Mouse (Mus musculus) bone marrow, adult 2 months (tissue): Measurements from ENCODE around the gene Lgals1.
A peak's percentile ranks its signal among the peaks of the same experiment; 100 is the strongest.

ENCODE experiments used
- CTCF ChIP-seq: fragments of 200-500 bp; IDR thresholded peaks from 2 replicates; pipeline ENCODE4 v1.5.1; 2011; ENCODE audit warnings: low read length, control low read depth; ENCODE audit not compliant: control insufficient read depth, insufficient read depth
- POLR2A ChIP-seq: fragments of 200-500 bp; IDR thresholded peaks from 2 replicates; pipeline ENCODE4 v1.6.1; 2011; ENCODE audit warnings: low read depth, mild to moderate bottlenecking, control low read depth, low read length, borderline replicate concordance; ENCODE audit not compliant: control insufficient read depth

DNA sequence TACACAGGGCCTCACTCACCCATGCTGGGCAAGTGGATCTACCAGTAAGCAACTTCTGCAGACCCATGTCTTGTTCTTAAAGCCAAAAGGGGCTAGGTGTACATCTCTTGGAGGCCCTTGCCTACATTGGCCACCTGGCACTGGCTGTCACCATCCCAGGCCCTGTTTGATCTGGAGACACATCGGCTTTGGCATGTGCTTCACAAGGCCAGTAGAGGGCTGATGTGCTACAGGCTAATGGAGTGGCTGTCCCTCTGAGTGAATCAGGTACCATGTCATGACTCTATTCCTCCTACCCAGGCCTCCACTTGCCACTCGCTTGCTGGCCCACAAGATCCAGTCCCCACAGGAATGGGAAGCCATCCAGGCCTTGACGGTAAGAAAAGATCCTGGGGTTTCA is 44.7 kb upstream of the Lgals1 start:
- TF ChIP-seq CTCF: peak; percentile 12; the same call in 1 of the 2 replicates
- TF ChIP-seq POLR2A: no peak
